Mouse (Mus musculus) left cerebral cortex, postnatal 25 days (tissue): ENCODE results near the gene Zfp317. TPM values are rescaled to one million over a fixed set of nuclear protein-coding genes. Genes with fewer than 3 reads are reported as not detected.
"Not testable (repeated sequence)": the region's sequence is repeated elsewhere in the genome, so short reads cannot be mapped to it uniquely, and the experiment has no call there.

ENCODE experiments used
- DNase-seq, 2 experiments: peaks; one replicate each; pipeline ENCODE4 v3.0.0; 2022; ENCODE audit warnings: low spot score in 2 of 2, mixed read lengths in 1 of 2
- intact Hi-C: fragments of 180-260 bp; cut with DNase I; formaldehyde crosslinking; loops from one replicate; pipeline ENCODE4 v1.15.1; 2025
- total RNA-seq, 2 experiments: library from RNA; stranded (reverse); gene quantifications; 2 replicates each; pipeline ENCODE4 v1.2.3; 2021

Gene Zfp317
- total RNA-seq = 10 to 100 TPM; 19.8 to 22.3 TPM

GRCm38 (mm10) chr9:19621843-19622822 lies at the start of gene Zfp317:
Gene Zfp317 (plus strand): TSS chr9:19622102.
- peak; percentile 94 to 99 for DNase-seq
- intact Hi-C loops = loop anchor here (10.0 kb wide), 1 partner anchor 1327 kb away; the partner anchor contains the start of gene Chordc1

- no peak for DNase-seq
- intact Hi-C loops = no loop called here
Observed at GRCm38 (mm10) chr9:19582317-19582716, 39.6 kb upstream of the Zfp317 start, which contains the start of gene Olfr855. Gene Olfr855 (plus strand): TSS chr9:19582617.

- DNase-seq = no peak
- intact Hi-C loops = loop anchor here (10.0 kb wide), 1 partner anchor 1326 kb away; the partner anchor contains the start of gene Chordc1
Observed at GRCm38 (mm10) chr9:19621297-19621696, 605 bp upstream of the Zfp317 start.

- intact Hi-C loops = loop anchor here (10.0 kb wide), 1 partner anchor 1335 kb away; the partner anchor contains the start of gene Chordc1
- no peak for DNase-seq
Observed at GRCm38 (mm10) chr9:19629574-19629973, 7.7 kb downstream of the Zfp317 start.

- DNase-seq = peak in 1 of 2 experiments; percentile 17
- intact Hi-C loops = no loop called here
Observed at GRCm38 (mm10) chr9:19645193-19645592, 23.3 kb downstream of the Zfp317 start.

- no peak for DNase-seq
Observed at GRCm38 (mm10) chr9:19690281-19690680, 68.4 kb downstream of the Zfp317 start.

GRCm38 (mm10) chr9:19691426-19691825 lies 69.5 kb downstream of the Zfp317 start:
- intact Hi-C loops = no loop called here

More at GRCm38 (mm10) chr9:19690281-19690680, 68.4 kb downstream of the Zfp317 start:
- intact Hi-C loops = no loop called here

GRCm38 (mm10) chr9:19692430-19692829 lies 70.5 kb downstream of the Zfp317 start:
- DNase-seq = no peak
- intact Hi-C loops = no loop called here

More at GRCm38 (mm10) chr9:19691426-19691825, 69.5 kb downstream of the Zfp317 start:
- no peak for DNase-seq

- intact Hi-C loops, DNase-seq: not testable (repeated sequence)
Observed at GRCm38 (mm10) chr9:19694285-19694684, 72.4 kb downstream of the Zfp317 start.

- intact Hi-C loops, DNase-seq: not testable (repeated sequence)
Observed at GRCm38 (mm10) chr9:19694898-19695379, 73.0 kb downstream of the Zfp317 start.

Other genes starting within 250 kb of the Zfp317 start
- gene Olfr847, start 243.4 kb upstream of the Zfp317 start, total RNA-seq = not detected
- not detected for gene Olfr849, start 181.8 kb upstream of the Zfp317 start, total RNA-seq
- gene Olfr850, start 143.9 kb upstream of the Zfp317 start, total RNA-seq = not detected
- gene Olfr851, start 128.8 kb upstream of the Zfp317 start, total RNA-seq = not detected
- not detected for gene Olfr853, start 81.0 kb upstream of the Zfp317 start, total RNA-seq
- not detected for gene Olfr854, start 54.7 kb upstream of the Zfp317 start, total RNA-seq
- gene Olfr855, start 39.5 kb upstream of the Zfp317 start, total RNA-seq = not detected
- gene Olfr857, start 87.3 kb downstream of the Zfp317 start, total RNA-seq = not detected
- not detected for gene Olfr58, start 158.2 kb downstream of the Zfp317 start, total RNA-seq
- gene Olfr859, start 182.8 kb downstream of the Zfp317 start, total RNA-seq = not detected
- not detected for gene Olfr860, start 227.6 kb downstream of the Zfp317 start, total RNA-seq